Mouse (Mus musculus): ENCODE measurements around the gene Orc3. TPM values are rescaled to one million over a fixed set of nuclear protein-coding genes. Genes with fewer than 3 reads are reported as not detected.
A peak's percentile ranks its signal among the peaks of the same experiment; 100 is the strongest.

Gene Orc3
- polyA plus RNA-seq, 1 experiment from 2014 or later = 89.3 TPM

- H3K36me3 ChIP-seq (ENCODE audit: control insufficient read depth, insufficient read depth, low read length) = peaks cover 38% of the 10 kb centered on the region
- no peak overlapping the region for H3K27ac ChIP-seq (ENCODE audit: low read depth)
- 82% methylated on average over 4 of the region's 4 CpGs for WGBS
- H3K27me3 ChIP-seq (replicated peaks; ENCODE audit: control insufficient read depth, insufficient read depth, low read length) = no peaks in the 10 kb centered on the region
- no peak overlapping the region for H3K4me2 ChIP-seq (ENCODE audit: low read length)
- H3K9ac ChIP-seq (ENCODE audit: low read length) = no peak overlapping the region
- H3K4me1 ChIP-seq (replicated peaks; ENCODE audit: control insufficient read depth, insufficient read depth, low read length) = no peaks in the 10 kb centered on the region
- no peaks in the 10 kb centered on the region for H3K9me3 ChIP-seq (ENCODE audit: control insufficient read depth, low read length)
- ATAC-seq (replicated peaks; ENCODE audit: low FRiP score, low TSS enrichment, low read depth) (no peak), DNase-seq (ENCODE audit: low spot score) (no peak)
- no peak overlapping the region for H3K4me3 ChIP-seq (ENCODE audit: low read depth, low read length)
Observed at GRCm38 (mm10) chr4:34637851-34638250, 23.1 kb upstream of the Orc3 start.

GRCm38 (mm10) chr4:34637386-34637785 is 22.6 kb upstream of the Orc3 start:
- Histone ChIP-seq H3K27ac (ENCODE audit: low read depth) (no peak overlapping the region), H3K4me1 (replicated peaks; ENCODE audit: control insufficient read depth, insufficient read depth, low read length) (no peaks in the 10 kb centered on the region), H3K9ac (ENCODE audit: low read length) (no peak overlapping the region), H3K4me2 (ENCODE audit: low read length) (no peak overlapping the region), H3K27me3 (replicated peaks; ENCODE audit: control insufficient read depth, insufficient read depth, low read length) (no peaks in the 10 kb centered on the region), H3K36me3 (ENCODE audit: control insufficient read depth, insufficient read depth, low read length) (peaks cover 33% of the 10 kb centered on the region), H3K4me3 (ENCODE audit: low read depth, low read length) (no peak overlapping the region), H3K9me3 (ENCODE audit: control insufficient read depth, low read length) (no peaks in the 10 kb centered on the region)
- ATAC-seq (replicated peaks; ENCODE audit: low FRiP score, low TSS enrichment, low read depth) = no peak
- WGBS = 86% methylated on average over 7 of the region's 7 CpGs
- no peak for DNase-seq (ENCODE audit: low spot score)

GRCm38 (mm10) chr4:34636036-34636435 is 21.3 kb upstream of the Orc3 start:
- Histone ChIP-seq H3K4me2 (ENCODE audit: low read length) (no peak overlapping the region), H3K4me3 (ENCODE audit: low read depth, low read length) (no peak overlapping the region), H3K36me3 (ENCODE audit: control insufficient read depth, insufficient read depth, low read length) (peaks cover 33% of the 10 kb centered on the region), H3K9me3 (ENCODE audit: control insufficient read depth, low read length) (no peaks in the 10 kb centered on the region), H3K27ac (ENCODE audit: low read depth) (no peak overlapping the region), H3K9ac (ENCODE audit: low read length) (no peak overlapping the region), H3K4me1 (replicated peaks; ENCODE audit: control insufficient read depth, insufficient read depth, low read length) (no peaks in the 10 kb centered on the region), H3K27me3 (replicated peaks; ENCODE audit: control insufficient read depth, insufficient read depth, low read length) (no peaks in the 10 kb centered on the region)
- no peak for DNase-seq (ENCODE audit: low spot score)
- 81% methylated on average over 5 of the region's 5 CpGs for WGBS
- ATAC-seq (replicated peaks; ENCODE audit: low FRiP score, low TSS enrichment, low read depth) = no peak

- peaks cover 36% of the 10 kb centered on the region for H3K36me3 ChIP-seq (ENCODE audit: control insufficient read depth, insufficient read depth, low read length)
- H3K9ac ChIP-seq (ENCODE audit: low read length) = no peak overlapping the region
- no peaks in the 10 kb centered on the region for H3K9me3 ChIP-seq (ENCODE audit: control insufficient read depth, low read length)
- ATAC-seq (replicated peaks; ENCODE audit: low FRiP score, low TSS enrichment, low read depth) (no peak), DNase-seq (ENCODE audit: low spot score) (no peak)
- 96% methylated on average over 7 of the region's 7 CpGs for WGBS
- H3K4me2 ChIP-seq (ENCODE audit: low read length) = no peak overlapping the region
- no peak overlapping the region for H3K4me3 ChIP-seq (ENCODE audit: low read depth, low read length)
- no peak overlapping the region for H3K27ac ChIP-seq (ENCODE audit: low read depth)
- H3K27me3 ChIP-seq (replicated peaks; ENCODE audit: control insufficient read depth, insufficient read depth, low read length) = no peaks in the 10 kb centered on the region
- no peaks in the 10 kb centered on the region for H3K4me1 ChIP-seq (replicated peaks; ENCODE audit: control insufficient read depth, insufficient read depth, low read length)
Observed at GRCm38 (mm10) chr4:34634129-34634528, 19.4 kb upstream of the Orc3 start.

- no peak overlapping the region for H3K27ac ChIP-seq (ENCODE audit: low read depth)
- 87% methylated on average over 1 of the region's 1 CpGs for WGBS
- ATAC-seq (replicated peaks; ENCODE audit: low FRiP score, low TSS enrichment, low read depth) (no peak), DNase-seq (ENCODE audit: low spot score) (no peak)
- peaks cover 61% of the 10 kb centered on the region for H3K36me3 ChIP-seq (ENCODE audit: control insufficient read depth, insufficient read depth, low read length)
- no peaks in the 10 kb centered on the region for H3K9me3 ChIP-seq (ENCODE audit: control insufficient read depth, low read length)
- H3K4me2 ChIP-seq (ENCODE audit: low read length) = no peak overlapping the region
- no peaks in the 10 kb centered on the region for H3K27me3 ChIP-seq (replicated peaks; ENCODE audit: control insufficient read depth, insufficient read depth, low read length)
- H3K9ac ChIP-seq (ENCODE audit: low read length) = no peak overlapping the region
- H3K4me1 ChIP-seq (replicated peaks; ENCODE audit: control insufficient read depth, insufficient read depth, low read length) = no peaks in the 10 kb centered on the region
- no peak overlapping the region for H3K4me3 ChIP-seq (ENCODE audit: low read depth, low read length)
Observed at GRCm38 (mm10) chr4:34629956-34630355, 15.2 kb upstream of the Orc3 start.

- no peak overlapping the region for H3K4me2 ChIP-seq (ENCODE audit: low read length)
- ATAC-seq (replicated peaks; ENCODE audit: low FRiP score, low TSS enrichment, low read depth) (no peak), DNase-seq (ENCODE audit: low spot score) (no peak)
- H3K9me3 ChIP-seq (ENCODE audit: control insufficient read depth, low read length) = no peaks in the 10 kb centered on the region
- no peak overlapping the region for H3K27ac ChIP-seq (ENCODE audit: low read depth)
- H3K9ac ChIP-seq (ENCODE audit: low read length) = no peak overlapping the region
- no peaks in the 10 kb centered on the region for H3K27me3 ChIP-seq (replicated peaks; ENCODE audit: control insufficient read depth, insufficient read depth, low read length)
- H3K36me3 ChIP-seq (ENCODE audit: control insufficient read depth, insufficient read depth, low read length) = peaks cover 67% of the 10 kb centered on the region
- no peak overlapping the region for H3K4me3 ChIP-seq (ENCODE audit: low read depth, low read length)
- no peaks in the 10 kb centered on the region for H3K4me1 ChIP-seq (replicated peaks; ENCODE audit: control insufficient read depth, insufficient read depth, low read length)
- 83% methylated on average over 6 of the region's 6 CpGs for WGBS
Observed at GRCm38 (mm10) chr4:34626401-34626800, 11.7 kb upstream of the Orc3 start.

GRCm38 (mm10) chr4:34625556-34625955 is 10.8 kb upstream of the Orc3 start:
- WGBS = 90% methylated on average over 4 of the region's 4 CpGs
- DNase-seq (ENCODE audit: low spot score) (no peak), ATAC-seq (replicated peaks; ENCODE audit: low FRiP score, low TSS enrichment, low read depth) (no peak)
- Histone ChIP-seq H3K9ac (ENCODE audit: low read length) (no peak overlapping the region), H3K4me2 (ENCODE audit: low read length) (no peak overlapping the region), H3K9me3 (ENCODE audit: control insufficient read depth, low read length) (no peaks in the 10 kb centered on the region), H3K4me3 (ENCODE audit: low read depth, low read length) (no peak overlapping the region), H3K27ac (ENCODE audit: low read depth) (no peak overlapping the region), H3K4me1 (replicated peaks; ENCODE audit: control insufficient read depth, insufficient read depth, low read length) (no peaks in the 10 kb centered on the region), H3K36me3 (ENCODE audit: control insufficient read depth, insufficient read depth, low read length) (peaks cover 59% of the 10 kb centered on the region), H3K27me3 (replicated peaks; ENCODE audit: control insufficient read depth, insufficient read depth, low read length) (no peaks in the 10 kb centered on the region)

GRCm38 (mm10) chr4:34616146-34616545 is 1.4 kb upstream of the Orc3 start:
- 78% methylated on average over 8 of the region's 8 CpGs for WGBS
- peak overlapping the region; percentile 65; the same call in 1 of the 2 replicates for H3K9ac ChIP-seq (ENCODE audit: low read length)
- no peaks in the 10 kb centered on the region for H3K9me3 ChIP-seq (ENCODE audit: control insufficient read depth, low read length)

GRCm38 (mm10) chr4:34615303-34615702 is 559 bp upstream of the Orc3 start:
- H3K9me3 ChIP-seq (ENCODE audit: control insufficient read depth, low read length) = no peaks in the 10 kb centered on the region
- H3K4me2 ChIP-seq (ENCODE audit: low read length) = peak overlapping the region; percentile 82
- under 1% methylated on average over 13 of the region's 13 CpGs for WGBS
- peak overlapping the region; percentile 65 for H3K9ac ChIP-seq (ENCODE audit: low read length)
- ATAC-seq (replicated peaks; ENCODE audit: low FRiP score, low TSS enrichment, low read depth) (no peak; the same call in 1 of the 2 replicates), DNase-seq (ENCODE audit: low spot score) (peak; percentile 60)
- peak overlapping the region; percentile 78 for H3K4me3 ChIP-seq (ENCODE audit: low read depth, low read length)
- no peaks in the 10 kb centered on the region for H3K27me3 ChIP-seq (replicated peaks; ENCODE audit: control insufficient read depth, insufficient read depth, low read length)
- H3K27ac ChIP-seq (ENCODE audit: low read depth) = peak overlapping the region; percentile 69; the same call in 1 of the 2 replicates
- peaks cover 15% of the 10 kb centered on the region for H3K4me1 ChIP-seq (replicated peaks; ENCODE audit: control insufficient read depth, insufficient read depth, low read length)
- H3K36me3 ChIP-seq (ENCODE audit: control insufficient read depth, insufficient read depth, low read length) = 0 out of 2 replicates have a peak, but pooled peaks cover 8% of the 10 kb centered on the region

More at GRCm38 (mm10) chr4:34616146-34616545, 1.4 kb upstream of the Orc3 start:
- ATAC-seq (replicated peaks; ENCODE audit: low FRiP score, low TSS enrichment, low read depth) (no peak), DNase-seq (ENCODE audit: low spot score) (no peak)
- Histone ChIP-seq H3K4me3 (ENCODE audit: low read depth, low read length) (peak overlapping the region; percentile 78; the same call in 1 of the 2 replicates), H3K27ac (ENCODE audit: low read depth) (no peak overlapping the region), H3K36me3 (ENCODE audit: control insufficient read depth, insufficient read depth, low read length) (0 out of 2 replicates have a peak, but pooled peaks cover 8% of the 10 kb centered on the region), H3K27me3 (replicated peaks; ENCODE audit: control insufficient read depth, insufficient read depth, low read length) (no peaks in the 10 kb centered on the region), H3K4me2 (ENCODE audit: low read length) (peak overlapping the region; percentile 82), H3K4me1 (replicated peaks; ENCODE audit: control insufficient read depth, insufficient read depth, low read length) (peaks cover 15% of the 10 kb centered on the region)

Data from intestine, embryonic 14.5 days (tissue).